Mouse (Mus musculus) gastrocnemius, postnatal 4 days (tissue): ENCODE data around the gene Samd11. TPM values are rescaled to one million over a fixed set of nuclear protein-coding genes. Genes with fewer than 3 reads are reported as not detected.

Experiments used
- DNase-seq, 2 experiments: peaks; one replicate each; pipeline ENCODE4 v3.0.0; 2021 to 2022; ENCODE audit warnings: low spot score in 2 of 2, mixed read lengths in 2 of 2
- long read RNA-seq, 2 experiments: library from polyadenylated mRNA; stranded (forward); transcript quantifications; one replicate each; pipeline ENCODE4 v2.0.0; 2021
- total RNA-seq, 2 experiments: library from RNA; stranded (reverse); gene quantifications; 2 replicates each; pipeline ENCODE4 v1.2.3; 2021

Samd11 gene
- under 1 TPM; 0.10 to 0.26 TPM for total RNA-seq
- long read RNA-seq, experiment 1 = 0 reads
- long read RNA-seq, experiment 2 = 0 reads

- DNase-seq = no peak
Measured at GRCm38 (mm10) chr4:156255078-156255839, at the start of gene Samd11. TSS of gene Samd11 (minus strand) at chr4:156255657.

- no peak for DNase-seq
Measured at GRCm38 (mm10) chr4:156254361-156255077, 938 bp downstream of the Samd11 start.

- no peak for DNase-seq
Measured at GRCm38 (mm10) chr4:156253043-156253442, 2.4 kb downstream of the Samd11 start.

GRCm38 (mm10) chr4:156252619-156253018 lies 2.8 kb downstream of the Samd11 start:
- no peak for DNase-seq

GRCm38 (mm10) chr4:156252140-156252539 lies 3.3 kb downstream of the Samd11 start:
- DNase-seq = no peak

GRCm38 (mm10) chr4:156251081-156251480 lies 4.4 kb downstream of the Samd11 start:
- no peak for DNase-seq

- DNase-seq = no peak
Measured at GRCm38 (mm10) chr4:156249567-156249966, 5.9 kb downstream of the Samd11 start.

- no peak for DNase-seq
Measured at GRCm38 (mm10) chr4:156236651-156237447, 18.6 kb downstream of the Samd11 start.

- DNase-seq = peak; percentile 89 to 93
Measured at GRCm38 (mm10) chr4:156235808-156236533, 19.5 kb downstream of the Samd11 start, which contains the start of gene Noc2l. TSS of gene Noc2l (plus strand) at chr4:156236010.

GRCm38 (mm10) chr4:156235360-156235770 lies 20.1 kb downstream of the Samd11 start:
- no peak for DNase-seq

GRCm38 (mm10) chr4:156234701-156235213 lies 20.7 kb downstream of the Samd11 start, which contains the start of gene Plekhn1:
TSS of gene Plekhn1 (minus strand) at chr4:156234857.
- peak; percentile 65 to 80 for DNase-seq

- DNase-seq = no peak
Measured at GRCm38 (mm10) chr4:156234021-156234501, 21.4 kb downstream of the Samd11 start.

- no peak for DNase-seq
Measured at GRCm38 (mm10) chr4:156228393-156229024, 26.9 kb downstream of the Samd11 start.

GRCm38 (mm10) chr4:156227752-156228392 lies 27.6 kb downstream of the Samd11 start:
- DNase-seq = no peak

GRCm38 (mm10) chr4:156224276-156224675 lies 31.2 kb downstream of the Samd11 start:
- no peak for DNase-seq

GRCm38 (mm10) chr4:156219936-156220335 lies 35.5 kb downstream of the Samd11 start:
- no peak for DNase-seq

- no peak for DNase-seq
Measured at GRCm38 (mm10) chr4:156217838-156218237, 37.6 kb downstream of the Samd11 start.

- DNase-seq = no peak
Measured at GRCm38 (mm10) chr4:156217022-156217669, 38.3 kb downstream of the Samd11 start.

GRCm38 (mm10) chr4:156216196-156216595 lies 39.3 kb downstream of the Samd11 start:
- no peak for DNase-seq
